Mouse (Mus musculus): ENCODE measurements around the gene Supt20. TPM values are rescaled to one million over a fixed set of nuclear protein-coding genes. Genes with fewer than 3 reads are reported as not detected.
A peak's percentile ranks its signal among the peaks of the same experiment; 100 is the strongest.

The Supt20 gene
- 51.3 and 55.7 TPM in 2 replicates for polyA plus RNA-seq (2012; rRNA removed)

DNA sequence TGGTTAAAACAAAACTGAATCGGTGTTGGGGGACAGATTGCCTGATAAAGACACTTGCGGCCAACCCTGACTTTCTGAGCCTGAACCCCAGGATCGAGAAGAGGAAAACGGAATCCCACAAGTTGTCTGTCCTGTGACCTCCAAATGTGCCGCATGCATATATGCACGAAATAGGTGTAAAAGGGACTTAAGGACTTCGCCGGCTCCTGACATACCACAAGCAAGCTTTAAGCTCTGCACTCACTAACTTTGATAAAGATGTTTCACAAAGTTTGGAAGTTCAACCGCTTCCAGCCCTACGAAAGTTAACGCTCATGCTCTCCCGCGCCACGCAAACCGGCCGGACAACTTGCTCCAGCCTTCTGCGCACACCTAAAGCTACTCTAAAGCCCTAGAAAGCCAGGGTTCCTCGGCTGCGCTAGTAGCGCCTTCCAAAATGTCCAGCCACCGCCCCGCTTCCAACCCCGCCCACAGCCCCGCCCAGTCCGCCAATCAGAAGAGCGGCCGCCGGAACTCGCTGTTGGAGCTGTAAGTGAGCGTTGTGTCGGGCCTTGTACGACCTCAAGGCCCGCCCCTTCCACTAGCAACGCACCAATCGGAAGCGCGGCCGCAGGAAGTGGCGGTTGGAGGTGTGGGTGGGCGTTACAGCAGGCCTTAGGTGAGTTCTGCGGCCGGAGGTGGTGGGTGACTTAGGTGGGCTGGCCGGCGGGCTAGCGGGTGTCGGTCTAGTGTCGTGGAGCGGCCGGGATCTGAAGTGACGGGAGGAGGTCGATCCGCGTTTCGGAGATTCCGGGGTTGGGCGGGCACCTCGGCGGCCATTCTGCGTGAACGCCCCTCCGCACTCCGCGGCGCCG lies at the start of gene Supt20:
TSS of gene Supt20 (plus strand) at position 606 of the 854 bp plus-strand sequence.
- TF ChIP-seq POLR2A (IDR thresholded peaks at IDR 0.05; ENCODE audit: low read depth, low read length) (peak; percentile 22; the same call in 1 of the 2 replicates), CTCF (IDR thresholded peaks at IDR 0.05; ENCODE audit: extremely low read depth, insufficient read depth, insufficient read length, insufficient replicate concordance) (no peak)
- 1% methylated on average over 65 of the region's 65 CpGs for WGBS
- H3K27me3 ChIP-seq (ENCODE audit: control insufficient read depth, insufficient read depth, low read length), result no peaks in the 10 kb centered on the region
- H3K4me3 ChIP-seq (ENCODE audit: extremely low read depth, insufficient read depth, insufficient read length), result peak within 1 kb of the TSS; percentile 94
- peak within 1 kb of the TSS; percentile 93 for H3K27ac ChIP-seq (ENCODE audit: insufficient read depth, low read length)
- no peaks in the 10 kb centered on the region for H3K4me1 ChIP-seq (ENCODE audit: control insufficient read depth, insufficient read depth, insufficient read length)
- peak; percentile 90 to 91 for DNase-seq (ENCODE audit: low read depth in 1 of 2, low spot score in 2 of 2)
- H3K36me3 ChIP-seq (ENCODE audit: control insufficient read depth, insufficient read depth, low read length), result peaks cover 10% of the 10 kb centered on the region

DNA sequence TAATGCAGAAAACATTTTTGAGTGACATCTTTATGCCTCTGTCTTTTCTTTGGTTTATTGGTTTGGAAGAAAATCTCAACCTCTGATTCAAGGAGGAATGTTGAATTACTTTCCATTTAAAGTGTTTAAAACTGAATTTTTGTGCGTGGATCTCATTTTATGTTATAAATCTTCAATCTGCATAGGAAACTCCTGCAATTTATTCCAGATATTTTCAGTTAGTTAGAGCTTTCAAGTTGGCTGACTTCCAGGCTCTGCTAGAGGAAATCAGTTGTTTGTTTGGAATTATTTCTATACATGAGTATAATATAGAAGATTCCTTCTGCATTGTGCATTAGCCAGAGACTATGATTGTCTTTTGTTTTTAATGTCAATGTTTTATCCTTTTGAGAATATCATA lies 49.8 kb upstream of the Supt20 start:
- H3K4me1 ChIP-seq (ENCODE audit: control insufficient read depth, insufficient read depth, insufficient read length), result no peaks in the 10 kb centered on the region
- 95% methylated on average over 1 of the region's 1 CpGs for WGBS

DNA sequence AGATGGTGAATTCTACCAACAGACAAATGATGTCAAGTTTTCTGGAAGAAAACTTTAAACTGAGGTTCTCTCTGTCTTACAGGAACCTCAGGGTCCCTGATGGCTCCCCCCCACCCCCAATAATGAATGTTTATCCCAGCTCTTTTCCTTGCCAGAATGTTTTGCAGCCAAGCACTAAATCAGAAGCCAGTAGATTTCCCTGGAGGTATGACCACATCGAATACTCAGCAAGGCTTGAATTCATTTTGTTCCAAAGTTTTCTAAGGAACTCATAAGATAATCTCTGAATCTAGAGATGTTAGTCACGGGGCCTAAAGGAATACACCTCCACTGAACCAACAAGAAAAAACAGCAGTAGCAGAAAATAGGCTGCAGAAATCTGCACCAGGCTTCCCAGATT lies 45.0 kb upstream of the Supt20 start:
- H3K36me3 ChIP-seq (ENCODE audit: control insufficient read depth, insufficient read depth, low read length), result no peaks in the 10 kb centered on the region
- no peak for DNase-seq (ENCODE audit: low read depth in 1 of 2, low spot score in 2 of 2)
- H3K27ac ChIP-seq (ENCODE audit: insufficient read depth, low read length), result no peak overlapping the region
- no peaks in the 10 kb centered on the region for H3K27me3 ChIP-seq (ENCODE audit: control insufficient read depth, insufficient read depth, low read length)
- WGBS, result 83% methylated on average over 2 of the region's 2 CpGs
- no peak for TF ChIP-seq POLR2A (IDR thresholded peaks at IDR 0.05; ENCODE audit: low read depth, low read length)
- no peak for TF ChIP-seq CTCF (IDR thresholded peaks at IDR 0.05; ENCODE audit: extremely low read depth, insufficient read depth, insufficient read length, insufficient replicate concordance)
- H3K4me3 ChIP-seq (ENCODE audit: extremely low read depth, insufficient read depth, insufficient read length), result no peak overlapping the region
- no peaks in the 10 kb centered on the region for H3K4me1 ChIP-seq (ENCODE audit: control insufficient read depth, insufficient read depth, insufficient read length)

More for the DNA sequence above, 49.8 kb upstream of the Supt20 start:
- Histone ChIP-seq H3K4me3 (ENCODE audit: extremely low read depth, insufficient read depth, insufficient read length) (no peak overlapping the region), H3K27me3 (ENCODE audit: control insufficient read depth, insufficient read depth, low read length) (no peaks in the 10 kb centered on the region), H3K36me3 (ENCODE audit: control insufficient read depth, insufficient read depth, low read length) (no peaks in the 10 kb centered on the region), H3K27ac (ENCODE audit: insufficient read depth, low read length) (no peak overlapping the region)
- no peak for DNase-seq (ENCODE audit: low read depth in 1 of 2, low spot score in 2 of 2)
- TF ChIP-seq CTCF (IDR thresholded peaks at IDR 0.05; ENCODE audit: extremely low read depth, insufficient read depth, insufficient read length, insufficient replicate concordance), result no peak
- no peak for TF ChIP-seq POLR2A (IDR thresholded peaks at IDR 0.05; ENCODE audit: low read depth, low read length)

DNA sequence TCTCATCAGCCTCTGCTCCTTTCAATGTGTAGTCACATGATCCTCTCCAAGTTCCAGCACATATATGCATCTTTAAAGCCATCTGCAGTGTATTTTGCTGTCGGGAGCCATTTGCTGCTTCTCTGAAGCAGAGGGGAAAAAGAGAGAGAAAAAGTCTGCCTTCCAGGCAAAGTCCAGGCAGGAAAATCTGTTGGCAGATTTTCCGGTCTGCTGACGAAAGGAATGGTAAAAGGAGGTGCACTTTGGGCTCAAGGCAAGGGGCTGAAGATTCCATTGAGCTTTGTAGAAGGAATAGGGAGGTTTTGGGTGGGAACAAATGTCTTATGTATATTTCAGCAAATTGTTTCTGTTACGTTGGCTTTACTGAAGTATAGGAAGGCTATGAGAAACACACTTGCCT lies 41.0 kb upstream of the Supt20 start:
- H3K27me3 ChIP-seq (ENCODE audit: control insufficient read depth, insufficient read depth, low read length), result no peaks in the 10 kb centered on the region
- TF ChIP-seq CTCF (IDR thresholded peaks at IDR 0.05; ENCODE audit: extremely low read depth, insufficient read depth, insufficient read length, insufficient replicate concordance) (no peak), POLR2A (IDR thresholded peaks at IDR 0.05; ENCODE audit: low read depth, low read length) (no peak)
- H3K36me3 ChIP-seq (ENCODE audit: control insufficient read depth, insufficient read depth, low read length), result no peaks in the 10 kb centered on the region
- DNase-seq (ENCODE audit: low read depth in 1 of 2, low spot score in 2 of 2), result no peak
- no peak overlapping the region for H3K4me3 ChIP-seq (ENCODE audit: extremely low read depth, insufficient read depth, insufficient read length)
- H3K4me1 ChIP-seq (ENCODE audit: control insufficient read depth, insufficient read depth, insufficient read length), result no peaks in the 10 kb centered on the region
- WGBS, result 92% methylated on average over 4 of the region's 4 CpGs
- H3K27ac ChIP-seq (ENCODE audit: insufficient read depth, low read length), result no peak overlapping the region

DNA sequence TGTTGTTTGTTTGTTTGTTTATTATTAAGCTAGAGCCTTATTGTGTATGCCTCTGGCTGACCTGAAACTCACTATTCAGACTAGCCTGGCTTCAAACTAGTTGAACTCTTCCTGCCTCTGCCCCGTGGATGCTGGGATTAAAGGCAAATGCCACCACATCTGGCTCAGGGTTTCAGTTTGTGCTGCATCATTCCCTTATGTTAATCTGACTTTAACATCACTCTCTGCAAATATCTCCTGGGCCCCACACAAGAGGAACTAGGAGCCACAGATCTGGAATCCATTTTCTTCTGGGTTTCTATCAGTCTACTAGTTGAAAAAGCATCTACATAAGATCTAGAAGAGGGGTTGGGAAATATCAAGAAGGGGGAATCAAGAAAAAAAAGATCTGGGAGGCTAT lies 38.4 kb upstream of the Supt20 start:
- 63% methylated on average over 1 of the region's 1 CpGs for WGBS
- no peaks in the 10 kb centered on the region for H3K36me3 ChIP-seq (ENCODE audit: control insufficient read depth, insufficient read depth, low read length)
- H3K27me3 ChIP-seq (ENCODE audit: control insufficient read depth, insufficient read depth, low read length), result no peaks in the 10 kb centered on the region
- no peak overlapping the region for H3K27ac ChIP-seq (ENCODE audit: insufficient read depth, low read length)
- H3K4me3 ChIP-seq (ENCODE audit: extremely low read depth, insufficient read depth, insufficient read length), result no peak overlapping the region
- TF ChIP-seq POLR2A (IDR thresholded peaks at IDR 0.05; ENCODE audit: low read depth, low read length) (no peak), CTCF (IDR thresholded peaks at IDR 0.05; ENCODE audit: extremely low read depth, insufficient read depth, insufficient read length, insufficient replicate concordance) (no peak)
- no peaks in the 10 kb centered on the region for H3K4me1 ChIP-seq (ENCODE audit: control insufficient read depth, insufficient read depth, insufficient read length)
- no peak for DNase-seq (ENCODE audit: low read depth in 1 of 2, low spot score in 2 of 2)

DNA sequence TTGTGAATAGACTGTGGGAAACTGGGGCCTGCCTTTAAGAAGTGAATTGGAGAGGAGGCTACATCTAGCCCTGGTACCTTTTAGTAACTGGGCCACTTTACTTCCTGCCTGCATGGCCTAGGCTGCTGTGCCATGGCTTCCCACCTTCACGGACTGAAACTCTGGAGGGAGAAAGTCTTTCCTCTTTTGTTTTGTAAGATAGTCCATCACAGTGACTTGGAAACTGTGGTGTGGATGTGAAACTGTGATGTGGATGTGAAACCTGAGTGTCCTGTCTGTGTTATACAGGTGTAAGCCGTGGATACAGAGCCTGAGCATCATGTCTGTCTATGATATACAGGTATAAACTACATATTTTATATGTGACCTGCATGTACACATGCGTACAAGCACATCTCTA lies 35.5 kb upstream of the Supt20 start:
- Histone ChIP-seq H3K4me3 (ENCODE audit: extremely low read depth, insufficient read depth, insufficient read length) (no peak overlapping the region), H3K4me1 (ENCODE audit: control insufficient read depth, insufficient read depth, insufficient read length) (no peaks in the 10 kb centered on the region), H3K27me3 (ENCODE audit: control insufficient read depth, insufficient read depth, low read length) (no peaks in the 10 kb centered on the region), H3K36me3 (ENCODE audit: control insufficient read depth, insufficient read depth, low read length) (no peaks in the 10 kb centered on the region), H3K27ac (ENCODE audit: insufficient read depth, low read length) (no peak overlapping the region)
- 67% methylated on average over 3 of the region's 3 CpGs for WGBS
- no peak for DNase-seq (ENCODE audit: low read depth in 1 of 2, low spot score in 2 of 2)
- TF ChIP-seq POLR2A (IDR thresholded peaks at IDR 0.05; ENCODE audit: low read depth, low read length) (no peak), CTCF (IDR thresholded peaks at IDR 0.05; ENCODE audit: extremely low read depth, insufficient read depth, insufficient read length, insufficient replicate concordance) (no peak)
